In genomic region chr4:40108030-40108429, GRCm38 (mm10) we compare ENCODE assay signal across 14 mouse cellular contexts. TPM values are rescaled to one million over a fixed set of nuclear protein-coding genes. Genes with fewer than 3 reads are reported as not detected.
DNase-seq lines count a peak whose midpoint lies in the region; ATAC-seq and TF ChIP-seq lines count a peak whose summit lies in the region.
"Had no signal": no experiment of that assay in that cellular context is flagged by ENCODE, and none has a peak within 500 bp of the region (broad histone marks: within the 10 kb centered on the region; RNA-seq: fewer than 3 reads in every experiment).

No protein-coding gene starts in this region.

- no peak overlapping the region for H3K4me3 ChIP-seq in forebrain, embryonic 14.5 days (ENCODE audit: low read depth, low read length)
- no peak overlapping the region for H3K4me3 ChIP-seq in forebrain, embryonic 12.5 days (replicated peaks)
- no peak overlapping the region for H3K4me3 ChIP-seq in forebrain, embryonic 16.5 days (replicated peaks; ENCODE audit: low read length)
- H3K4me3 ChIP-seq in forebrain, postnatal 0 days (ENCODE audit: low read depth, low read length): no peak overlapping the region
- H3K4me3 ChIP-seq: embryonic facial prominence, embryonic 10.5 days; embryonic facial prominence, embryonic 12.5 days had no signal

- 73% methylated on average over 4 of the region's 4 CpGs for WGBS in forebrain, embryonic 14.5 days
- WGBS in forebrain, embryonic 12.5 days: 81% methylated on average over 4 of the region's 4 CpGs
- WGBS in forebrain, embryonic 16.5 days: 75% methylated on average over 4 of the region's 4 CpGs
- WGBS in forebrain, postnatal 0 days: 61% methylated on average over 4 of the region's 4 CpGs

- H3K36me3 ChIP-seq in forebrain, embryonic 14.5 days (ENCODE audit: control insufficient read depth, insufficient read depth, low read length): no peaks in the 10 kb centered on the region
- H3K36me3 ChIP-seq in forebrain, embryonic 12.5 days (replicated peaks): no peaks in the 10 kb centered on the region
- H3K36me3 ChIP-seq in forebrain, embryonic 16.5 days (ENCODE audit: control insufficient read depth, insufficient read depth): no peaks in the 10 kb centered on the region
- H3K36me3 ChIP-seq in forebrain, postnatal 0 days (ENCODE audit: insufficient read depth): no peaks in the 10 kb centered on the region
- H3K36me3 ChIP-seq: embryonic facial prominence, embryonic 10.5 days; embryonic facial prominence, embryonic 12.5 days had no signal

- TF ChIP-seq CTCF in forebrain, postnatal 0 days (IDR thresholded peaks at IDR 0.05; ENCODE audit: low read depth): no peak
- no peak for TF ChIP-seq CTCF in brain, embryonic 14.5 days (IDR thresholded peaks at IDR 0.05; ENCODE audit: borderline replicate concordance, extremely low read depth, insufficient read depth, insufficient read length)

- no peak for DNase-seq in forebrain, embryonic 14.5 days (ENCODE audit: low spot score)
- DNase-seq in forebrain, postnatal 0 days: no peak
- peak; percentile 9 for DNase-seq in R1 (ENCODE audit: low read depth, low spot score)
- peak; percentile 52 for DNase-seq in brain, embryonic 14.5 days (ENCODE audit: low read depth)
- no peak for DNase-seq in adrenal gland, postnatal 14 days
- DNase-seq: adrenal gland, adult 8-10 months; adrenal gland, postnatal 25 days; cerebellum, adult 11-12 months; cerebellum, adult 9-10 months had no signal

- H3K27ac ChIP-seq in forebrain, embryonic 14.5 days (ENCODE audit: low read depth, low read length): no peak overlapping the region
- no peak overlapping the region for H3K27ac ChIP-seq in forebrain, embryonic 12.5 days
- H3K27ac ChIP-seq in forebrain, embryonic 16.5 days (ENCODE audit: low read length): no peak overlapping the region
- H3K27ac ChIP-seq in forebrain, postnatal 0 days (ENCODE audit: low read depth, low read length): no peak overlapping the region
- H3K27ac ChIP-seq: embryonic facial prominence, embryonic 10.5 days; embryonic facial prominence, embryonic 12.5 days had no signal

- no peak overlapping the region for H3K4me2 ChIP-seq in forebrain, embryonic 14.5 days (ENCODE audit: low read length)
- H3K4me2 ChIP-seq in forebrain, embryonic 12.5 days: no peak overlapping the region
- no peak overlapping the region for H3K4me2 ChIP-seq in forebrain, embryonic 16.5 days (ENCODE audit: low read length)
- no peak overlapping the region for H3K4me2 ChIP-seq in forebrain, postnatal 0 days (ENCODE audit: low read depth)
- H3K4me2 ChIP-seq: embryonic facial prominence, embryonic 12.5 days had no signal

- H3K27me3 ChIP-seq in forebrain, embryonic 14.5 days (replicated peaks; ENCODE audit: control insufficient read depth, insufficient read depth, low read length): no peaks in the 10 kb centered on the region
- no peaks in the 10 kb centered on the region for H3K27me3 ChIP-seq in forebrain, embryonic 12.5 days
- no peaks in the 10 kb centered on the region for H3K27me3 ChIP-seq in forebrain, embryonic 16.5 days (replicated peaks; ENCODE audit: control insufficient read depth, insufficient read depth, low read length)
- no peaks in the 10 kb centered on the region for H3K27me3 ChIP-seq in forebrain, postnatal 0 days (ENCODE audit: insufficient read depth, low read length)
- H3K27me3 ChIP-seq: embryonic facial prominence, embryonic 12.5 days had no signal

- no peak overlapping the region for H3K9ac ChIP-seq in forebrain, embryonic 14.5 days (ENCODE audit: low read length)
- H3K9ac ChIP-seq in forebrain, embryonic 12.5 days: no peak overlapping the region
- no peak overlapping the region for H3K9ac ChIP-seq in forebrain, embryonic 16.5 days (replicated peaks; ENCODE audit: low read depth, low read length)
- H3K9ac ChIP-seq in forebrain, postnatal 0 days: no peak overlapping the region
- H3K9ac ChIP-seq: embryonic facial prominence, embryonic 12.5 days had no signal

- H3K9me3 ChIP-seq in forebrain, embryonic 14.5 days (replicated peaks; ENCODE audit: control insufficient read depth, low read length): peaks cover 3% of the 10 kb centered on the region; the same call in 1 of the 2 replicates
- H3K9me3 ChIP-seq in forebrain, embryonic 12.5 days: no peaks in the 10 kb centered on the region
- peaks cover 2% of the 10 kb centered on the region; the same call in 1 of the 2 replicates for H3K9me3 ChIP-seq in forebrain, embryonic 16.5 days (ENCODE audit: control insufficient read depth, low read length)
- no peaks in the 10 kb centered on the region for H3K9me3 ChIP-seq in forebrain, postnatal 0 days (ENCODE audit: low read length)
- H3K9me3 ChIP-seq: embryonic facial prominence, embryonic 10.5 days had no signal

- 0 out of 2 replicates have a peak, but pooled peaks have one; percentile 26 for ATAC-seq in forebrain, embryonic 14.5 days
- ATAC-seq in forebrain, embryonic 12.5 days (ENCODE audit: low FRiP score): no peak
- ATAC-seq in forebrain, embryonic 16.5 days: peak; percentile 56
- no peak for ATAC-seq in forebrain, postnatal 0 days
- ATAC-seq: activated CD4-positive, CD25-positive, alpha-beta regulatory T cell, adult 4 months had no signal

- H3K4me1 ChIP-seq in forebrain, embryonic 14.5 days (ENCODE audit: control insufficient read depth, insufficient read depth, low read length): no peaks in the 10 kb centered on the region
- H3K4me1 ChIP-seq in forebrain, embryonic 12.5 days: no peaks in the 10 kb centered on the region; the same call in 1 of the 2 replicates
- 0 out of 2 replicates have a peak, but pooled peaks cover 2% of the 10 kb centered on the region for H3K4me1 ChIP-seq in forebrain, embryonic 16.5 days (replicated peaks; ENCODE audit: control insufficient read depth, insufficient read depth, low read length)
- H3K4me1 ChIP-seq in forebrain, postnatal 0 days (ENCODE audit: insufficient read depth): no peaks in the 10 kb centered on the region
- H3K4me1 ChIP-seq: embryonic facial prominence, embryonic 10.5 days; embryonic facial prominence, embryonic 12.5 days had no signal

- no peak for TF ChIP-seq POLR2A in brain, embryonic 14.5 days (IDR thresholded peaks at IDR 0.05; ENCODE audit: borderline replicate concordance, extremely low read depth, insufficient read depth, insufficient read length, poor library complexity, severe bottlenecking)

RNA-seq across cellular contexts. Expression of gene Aco1, which starts 34.9 kb away (rescaled TPM):
- polyA plus RNA-seq in forebrain, embryonic 14.5 days (2014; fragmentation: Nextera tagmentation; extraction: Ambion mirVana): 50.9 and 55.0 TPM in 2 replicates
- 60.8 and 63.9 TPM in 2 replicates for polyA plus RNA-seq in forebrain, embryonic 12.5 days (2016; fragmentation: Nextera tagmentation; extraction: Ambion mirVana)
- polyA plus RNA-seq in forebrain, embryonic 16.5 days (2015; fragmentation: Nextera tagmentation; extraction: Ambion mirVana): 54.3 and 58.3 TPM in 2 replicates
- total RNA-seq in forebrain, postnatal 0 days (2014; rRNA removed): 53.6 and 59.6 TPM in 2 replicates
- polyA plus RNA-seq in forebrain, postnatal 0 days (2015; fragmentation: Nextera tagmentation; extraction: Ambion mirVana): 35.0 and 40.0 TPM in 2 replicates
- 51.0 and 52.3 TPM in 2 replicates for polyA plus RNA-seq in brain, embryonic 14.5 days (2012; rRNA removed)
- total RNA-seq in adrenal gland, postnatal 14 days (2021): 107 and 132 TPM in 2 replicates

Comparison
In these comparisons a context has a peak if more than half of its experiments do, and no peak if none do; other contexts are left out.
1. ATAC-seq: peak in forebrain, embryonic 14.5 days (single experiment) and forebrain, embryonic 16.5 days (single experiment); none in forebrain, embryonic 12.5 days (single experiment) and forebrain, postnatal 0 days (single experiment).
2. DNase-seq: peak in R1 (single experiment) and brain, embryonic 14.5 days (single experiment); none in forebrain, embryonic 14.5 days (single experiment), forebrain, postnatal 0 days (single experiment) and adrenal gland, postnatal 14 days (single experiment).